Mouse (Mus musculus) adrenal gland, postnatal 25 days (tissue): ENCODE results near the gene Mnd1. TPM values are rescaled to one million over a fixed set of nuclear protein-coding genes. Genes with fewer than 3 reads are reported as not detected.
A peak's percentile ranks its signal among the peaks of the same experiment; 100 is the strongest.

Experiments used
- DNase-seq: peaks from one replicate; pipeline ENCODE4 v3.0.0; 2021; ENCODE audit warnings: mixed read lengths
- total RNA-seq: library from RNA; stranded (reverse); gene quantifications from 2 replicates; pipeline ENCODE4 v1.2.3, GENCODE M21; 2021

Mnd1 gene
- total RNA-seq, 1 experiment from 2014 or later: 18.8 TPM

DNA sequence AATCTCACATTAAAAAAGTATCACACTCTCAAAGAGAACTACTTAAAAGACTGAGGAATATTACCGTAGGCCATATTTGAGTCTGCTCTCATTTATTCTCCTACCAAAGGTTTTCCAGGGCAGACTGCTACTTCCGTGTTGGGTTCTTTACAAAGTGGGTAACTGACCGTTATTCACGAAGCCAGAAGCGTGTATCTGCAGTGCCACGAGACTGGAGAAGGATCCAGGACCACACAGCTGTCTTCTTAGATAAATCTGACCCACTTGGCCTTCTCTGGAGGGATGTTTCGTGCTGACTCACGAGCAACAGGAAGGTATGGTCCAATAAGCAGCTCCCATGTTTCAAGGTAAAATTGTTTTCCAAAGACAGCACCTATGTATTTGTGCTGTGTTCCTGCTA lies 113.8 kb downstream of the Mnd1 start:
- DNase-seq: no peak

- DNase-seq: peak; percentile 61
Observed at GRCm38 (mm10) chr3:84040476-84041082, 115.0 kb downstream of the Mnd1 start.

- DNase-seq: peak; percentile 88
Observed at GRCm38 (mm10) chr3:84039646-84040475, 115.7 kb downstream of the Mnd1 start, which contains the start of gene Tmem131l. Tmem131l (minus strand) TSS chr3:84040175.

GRCm38 (mm10) chr3:84038981-84039645 lies 116.5 kb downstream of the Mnd1 start:
- DNase-seq: peak; percentile 50

DNA sequence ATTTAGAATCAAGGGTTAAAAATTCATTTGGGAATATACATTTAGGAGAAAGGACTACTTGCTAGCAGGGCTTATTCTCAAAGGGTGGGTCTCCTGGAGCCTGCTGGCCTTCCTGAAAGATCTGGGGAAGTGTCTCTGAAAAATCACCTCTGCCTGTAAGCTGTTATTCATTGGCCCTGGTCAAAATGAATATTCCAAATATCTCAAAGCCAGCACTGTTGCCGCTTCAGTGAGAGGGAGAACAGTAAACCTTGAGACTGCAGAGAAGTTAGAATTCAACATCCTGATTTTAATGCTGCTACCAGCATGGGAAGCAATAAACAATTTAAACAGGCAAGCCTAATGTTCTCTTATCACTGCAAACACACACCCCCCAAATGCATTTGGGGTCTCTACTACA lies 117.5 kb downstream of the Mnd1 start:
- no peak for DNase-seq

Other genes with a start within 250 kb of the Mnd1 start
- gene Tmem131l, start 115.6 kb downstream of the Mnd1 start, total RNA-seq: 48.2 and 56.9 TPM in 2 replicates
- gene Gm6525, start 18.3 kb upstream of the Mnd1 start, total RNA-seq: 0.30 TPM in 1 of 2 replicates, not detected in the other
- gene Trim2, start 151.1 kb upstream of the Mnd1 start, total RNA-seq: 71.7 and 83.1 TPM in 2 replicates